Mouse (Mus musculus) midbrain, postnatal 0 days (tissue): ENCODE data around the gene Zfyve19. TPM values are rescaled to one million over a fixed set of nuclear protein-coding genes. Genes with fewer than 3 reads are reported as not detected.

ENCODE experiments used
- ATAC-seq: fragments of 200-750 bp; cut with Nextera tagmentation; 2 replicates; pipeline ENCODE4 v1.8.0; 2017; ENCODE audit warnings: moderate number of reproducible peaks, mild to moderate bottlenecking, moderate TSS enrichment, moderate library complexity; ENCODE audit not compliant: low FRiP score
- DNase-seq: peaks from one replicate; pipeline ENCODE4 v3.0.0-alpha.2; 2015; ENCODE audit warnings: low spot score
- H3K27ac ChIP-seq: fragments of 300-500 bp; sonication (generic); 2 replicates; pipeline ENCODE4 v1.5.1; 2014; ENCODE audit warnings: low read depth, mild to moderate bottlenecking, low read length, mixed read lengths
- H3K27me3 ChIP-seq: fragments of 300-500 bp; sonication (generic); 2 replicates; pipeline ENCODE4 v1.6.1; 2014; ENCODE audit warnings: low read length, control low read depth, mixed read lengths; ENCODE audit not compliant: insufficient read depth
- H3K36me3 ChIP-seq: fragments of 300-500 bp; sonication (generic); 2 replicates; pipeline ENCODE4 v1.6.1; 2014; ENCODE audit warnings: low read length, control low read depth, mixed read lengths; ENCODE audit not compliant: insufficient read depth
- H3K4me1 ChIP-seq: fragments of 300-500 bp; sonication (generic); 2 replicates; pipeline ENCODE4 v1.6.1; 2014; ENCODE audit warnings: mild to moderate bottlenecking, control low read depth, antibody characterized with exemption, low read length, mixed read lengths; ENCODE audit not compliant: insufficient read depth
- H3K4me2 ChIP-seq: fragments of 300-500 bp; sonication (generic); 2 replicates; pipeline ENCODE4 v1.6.1; 2014; ENCODE audit warnings: low read depth, mild to moderate bottlenecking, low read length, mixed read lengths; ENCODE audit not compliant: poor library complexity, severe bottlenecking
- H3K4me3 ChIP-seq: fragments of 300-500 bp; sonication (generic); 2 replicates; pipeline ENCODE4 v1.5.1; 2014; ENCODE audit warnings: low read depth, mild to moderate bottlenecking, low read length, moderate library complexity
- H3K9ac ChIP-seq: fragments of 300-500 bp; sonication (generic); replicated peaks from 2 replicates; pipeline ENCODE4 v1.6.1; 2014; ENCODE audit warnings: mild to moderate bottlenecking, low read length, moderate library complexity, mixed read lengths; ENCODE audit not compliant: poor library complexity, severe bottlenecking
- H3K9me3 ChIP-seq: fragments of 300-500 bp; sonication (generic); 2 replicates; pipeline ENCODE4 v1.6.1; 2016; ENCODE audit warnings: low read length, control low read depth
- CTCF ChIP-seq: IDR thresholded peaks from 2 replicates; pipeline ENCODE4 v1.5.1; 2016; ENCODE audit warnings: antibody characterized with exemption, mild to moderate bottlenecking
- WGBS: fragments of 180-500 bp; shearing (Covaris S2); extraction: QIAGEN DNeasy Blood & Tissue Kit; methylation state at CpG from one replicate; pipeline ENCODE4 v1.1.7; 2014; 5-methylcytosine and 5-hydroxymethylcytosine counted together
- polyA plus RNA-seq: library from polyadenylated mRNA; unstranded; fragments of >200 nt; fragmentation: Nextera tagmentation; extraction: Ambion mirVana; gene quantifications from 2 replicates; pipeline ENCODE4 v1.2.1, GENCODE M21; 2015
- total RNA-seq: library from RNA; depleted of rRNA; stranded (reverse); fragments of >200 nt; gene quantifications from 2 replicates; pipeline ENCODE4 v1.2.3, GENCODE M21; 2014

The Zfyve19 gene
- total and polyA plus RNA-seq, 2 experiments from 2014 or later, result 30.5 to 52.0 TPM

GRCm38 (mm10) chr2:119182914-119183313, 25.5 kb upstream of the Zfyve19 start:
- WGBS, result 79% methylated on average over 7 of the region's 7 CpGs
- TF ChIP-seq CTCF, result no peak
- Histone ChIP-seq H3K27ac (no peak overlapping the region), H3K4me2 (no peak overlapping the region), H3K4me1 (no peaks in the 10 kb centered on the region), H3K9ac (no peak overlapping the region), H3K9me3 (no peaks in the 10 kb centered on the region), H3K4me3 (no peak overlapping the region), H3K36me3 (peaks cover 55% of the 10 kb centered on the region), H3K27me3 (no peaks in the 10 kb centered on the region)
- no peak for DNase-seq
- no peak for ATAC-seq

- peak overlapping the region; percentile 49 for H3K4me2 ChIP-seq
- no peak overlapping the region for H3K9ac ChIP-seq
Measured at GRCm38 (mm10) chr2:119189029-119189710, 19.2 kb upstream of the Zfyve19 start.

GRCm38 (mm10) chr2:119190969-119191368, 17.4 kb upstream of the Zfyve19 start:
- no peaks in the 10 kb centered on the region for H3K27me3 ChIP-seq
- no peak overlapping the region for H3K9ac ChIP-seq
- H3K4me3 ChIP-seq, result no peak overlapping the region
- H3K36me3 ChIP-seq, result peaks cover 1% of the 10 kb centered on the region; the same call in 1 of the 2 replicates
- WGBS, result 83% methylated on average over 5 of the region's 5 CpGs
- H3K9me3 ChIP-seq, result no peaks in the 10 kb centered on the region
- ATAC-seq (no peak), DNase-seq (no peak)
- no peak for TF ChIP-seq CTCF
- H3K4me1 ChIP-seq, result no peaks in the 10 kb centered on the region
- H3K4me2 ChIP-seq, result no peak overlapping the region
- no peak overlapping the region for H3K27ac ChIP-seq

More at GRCm38 (mm10) chr2:119189029-119189710, 19.2 kb upstream of the Zfyve19 start:
- Histone ChIP-seq H3K4me1 (no peaks in the 10 kb centered on the region), H3K4me3 (peak overlapping the region; percentile 13; the same call in 1 of the 2 replicates), H3K27me3 (no peaks in the 10 kb centered on the region), H3K36me3 (peaks cover 14% of the 10 kb centered on the region), H3K9me3 (no peaks in the 10 kb centered on the region), H3K27ac (no peak overlapping the region)
- peak; percentile 85 for TF ChIP-seq CTCF
- DNase-seq (peak; percentile 83), ATAC-seq (peak; percentile 87)
- 8% methylated on average over 15 of the region's 15 CpGs for WGBS

- no peaks in the 10 kb centered on the region for H3K27me3 ChIP-seq
- H3K9ac ChIP-seq, result no peak overlapping the region
- H3K4me1 ChIP-seq, result no peaks in the 10 kb centered on the region
- H3K27ac ChIP-seq, result no peak overlapping the region
- no peak for TF ChIP-seq CTCF
- 82% methylated on average over 5 of the region's 5 CpGs for WGBS
- ATAC-seq (no peak), DNase-seq (no peak)
- H3K9me3 ChIP-seq, result no peaks in the 10 kb centered on the region
- no peaks in the 10 kb centered on the region for H3K36me3 ChIP-seq
- H3K4me2 ChIP-seq, result no peak overlapping the region
- no peak overlapping the region for H3K4me3 ChIP-seq
Measured at GRCm38 (mm10) chr2:119194140-119194539, 14.3 kb upstream of the Zfyve19 start.

- Histone ChIP-seq H3K27me3 (no peaks in the 10 kb centered on the region), H3K4me1 (no peaks in the 10 kb centered on the region), H3K4me2 (no peak overlapping the region), H3K4me3 (no peak overlapping the region), H3K27ac (no peak overlapping the region), H3K9me3 (no peaks in the 10 kb centered on the region), H3K9ac (no peak overlapping the region), H3K36me3 (no peaks in the 10 kb centered on the region)
- WGBS, result 44% methylated on average over 4 of the region's 4 CpGs
- no peak for ATAC-seq
- no peak for DNase-seq
- no peak for TF ChIP-seq CTCF
Measured at GRCm38 (mm10) chr2:119196316-119197108, 11.9 kb upstream of the Zfyve19 start.

GRCm38 (mm10) chr2:119197493-119197892, 10.9 kb upstream of the Zfyve19 start:
- DNase-seq (no peak), ATAC-seq (no peak)
- H3K9me3 ChIP-seq, result no peaks in the 10 kb centered on the region
- H3K36me3 ChIP-seq, result no peaks in the 10 kb centered on the region
- H3K4me1 ChIP-seq, result no peaks in the 10 kb centered on the region
- 79% methylated on average over 1 of the region's 1 CpGs for WGBS
- no peak for TF ChIP-seq CTCF
- H3K9ac ChIP-seq, result no peak overlapping the region
- H3K27ac ChIP-seq, result no peak overlapping the region
- H3K4me2 ChIP-seq, result no peak overlapping the region
- H3K27me3 ChIP-seq, result no peaks in the 10 kb centered on the region
- H3K4me3 ChIP-seq, result no peak overlapping the region
